Mouse (Mus musculus) R1 (cell line): Measurements from ENCODE around the gene Znhit1.
"Not testable (repeated sequence)": the region's sequence is repeated elsewhere in the genome, so short reads cannot be mapped to it uniquely, and the experiment has no call there.

Experiments used
- DNase-seq: peaks from one replicate; pipeline ENCODE4 v3.0.0-alpha.2; 2018; ENCODE audit warnings: low read depth, low spot score

The Znhit1 gene

DNA sequence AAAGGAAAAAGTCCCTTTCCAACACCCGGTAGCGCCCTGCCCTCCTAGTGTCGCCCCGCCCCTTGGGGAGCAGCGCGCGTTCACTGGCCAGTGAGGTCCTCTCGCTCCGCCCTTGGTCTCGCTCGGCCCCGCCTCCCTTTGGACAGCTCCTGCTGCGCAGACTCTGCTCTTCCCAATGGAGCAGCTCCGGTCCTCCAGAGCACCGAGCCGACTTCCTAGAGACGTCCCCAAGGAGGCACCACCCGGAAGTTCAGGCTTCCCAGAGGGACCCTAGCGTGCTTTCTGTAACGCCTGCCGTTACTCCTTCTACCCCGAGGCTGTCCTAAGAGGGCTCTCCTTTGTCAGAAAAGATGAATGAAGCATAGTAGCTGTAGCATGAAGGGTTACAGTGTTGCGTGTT, 34.8 kb downstream of the Znhit1 start, which contains the start of gene Fis1:
Gene Fis1, plus strand, starts transcription at position 261 of the 400 bp plus-strand sequence.
- peak; percentile 99 for DNase-seq

DNA sequence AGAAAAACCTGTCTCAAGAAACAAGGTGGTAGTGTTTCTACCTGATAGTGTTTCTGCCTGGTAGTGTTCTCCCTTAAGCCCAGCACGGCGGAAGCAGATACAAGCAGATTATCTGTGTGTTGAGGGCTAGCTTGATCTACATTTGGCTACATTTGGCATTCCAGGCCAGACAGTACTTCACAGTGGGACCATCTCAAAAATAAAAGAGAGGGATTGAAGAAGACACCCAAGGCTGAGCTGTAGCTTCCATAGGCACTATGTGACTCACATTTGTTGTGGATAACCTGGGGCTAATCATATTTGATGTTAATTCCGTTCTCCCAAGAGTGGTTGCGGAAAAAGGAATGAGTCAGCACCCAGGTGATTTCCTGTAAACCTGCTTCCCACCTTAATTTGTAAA, 35.7 kb downstream of the Znhit1 start:
- DNase-seq = peak; percentile 81

- peak; percentile 71 for DNase-seq
Observed at GRCm38 (mm10) chr5:136950521-136950920, 37.3 kb downstream of the Znhit1 start.

- peak; percentile 58 for DNase-seq
Observed at GRCm38 (mm10) chr5:136949551-136950336, 38.1 kb downstream of the Znhit1 start.

DNA sequence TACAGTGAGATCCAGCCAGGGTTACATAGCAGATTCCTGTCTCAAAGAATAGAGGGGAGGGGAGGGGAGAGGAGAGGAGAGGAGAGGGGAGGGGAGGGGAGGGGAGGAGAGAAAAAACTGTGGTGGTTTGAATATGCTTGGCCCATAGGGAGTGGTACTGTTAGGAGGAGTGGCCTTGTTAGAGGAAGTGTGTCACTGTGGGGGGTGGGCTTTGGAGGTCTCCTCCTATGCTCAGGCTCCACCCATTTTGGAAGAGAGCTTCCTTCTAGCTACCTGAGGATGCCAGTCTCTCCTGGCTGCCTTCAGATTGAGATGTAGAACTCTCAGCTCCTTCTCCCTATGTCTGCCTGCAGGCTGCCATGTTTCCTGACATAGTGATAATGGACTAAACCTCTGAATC, 39.9 kb downstream of the Znhit1 start:
- DNase-seq = peak; percentile 93

- no peak for DNase-seq
Observed at GRCm38 (mm10) chr5:136945084-136945483, 42.7 kb downstream of the Znhit1 start.

- DNase-seq = peak; percentile 53
Observed at GRCm38 (mm10) chr5:136943382-136943781, 44.4 kb downstream of the Znhit1 start.

GRCm38 (mm10) chr5:136942781-136943180, 45.0 kb downstream of the Znhit1 start:
- DNase-seq = no peak

GRCm38 (mm10) chr5:136940845-136941560, 46.8 kb downstream of the Znhit1 start:
- peak; percentile 90 for DNase-seq

GRCm38 (mm10) chr5:136940029-136940428, 47.8 kb downstream of the Znhit1 start:
- DNase-seq = not testable (repeated sequence)

DNA sequence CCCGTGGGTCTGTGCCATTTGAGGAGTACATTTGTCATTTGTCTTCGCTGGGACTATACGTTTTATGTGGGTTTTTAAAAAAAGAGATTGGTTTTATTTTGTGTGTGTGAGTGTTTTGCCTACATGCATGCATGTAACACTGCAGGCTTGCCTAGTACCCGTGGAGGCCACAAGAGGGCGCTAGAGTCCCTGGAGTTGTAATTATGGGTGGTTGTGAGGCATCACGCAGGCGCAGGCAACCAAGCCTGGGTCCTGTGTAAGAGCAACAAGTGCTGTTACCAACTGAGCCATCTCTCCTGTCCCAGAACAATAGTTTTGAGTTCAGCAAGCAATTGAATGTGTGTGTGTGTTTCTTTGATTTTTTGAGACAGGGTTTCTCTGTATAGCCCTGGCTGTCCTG, 48.5 kb downstream of the Znhit1 start:
- DNase-seq = peak; percentile 92

DNA sequence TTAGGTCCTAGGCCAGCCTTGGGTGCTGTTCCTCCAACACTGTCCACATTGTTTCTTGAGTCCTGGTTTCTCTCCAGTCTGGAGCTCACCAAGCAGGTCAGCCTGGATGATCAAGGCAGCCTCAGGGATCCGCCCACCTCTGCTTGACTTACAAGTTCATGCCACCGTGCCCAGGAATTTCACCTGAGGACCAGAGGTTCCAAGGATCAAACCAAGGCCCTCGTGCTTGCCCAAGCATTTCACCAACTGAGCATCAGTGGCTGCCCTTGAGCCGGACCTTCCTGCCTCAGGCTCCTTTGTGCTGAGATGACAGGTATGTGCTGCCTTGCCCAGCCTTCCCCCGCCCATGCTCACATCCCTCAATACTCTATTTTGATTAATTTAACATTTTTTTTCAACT, 50.2 kb downstream of the Znhit1 start:
- no peak for DNase-seq

DNA sequence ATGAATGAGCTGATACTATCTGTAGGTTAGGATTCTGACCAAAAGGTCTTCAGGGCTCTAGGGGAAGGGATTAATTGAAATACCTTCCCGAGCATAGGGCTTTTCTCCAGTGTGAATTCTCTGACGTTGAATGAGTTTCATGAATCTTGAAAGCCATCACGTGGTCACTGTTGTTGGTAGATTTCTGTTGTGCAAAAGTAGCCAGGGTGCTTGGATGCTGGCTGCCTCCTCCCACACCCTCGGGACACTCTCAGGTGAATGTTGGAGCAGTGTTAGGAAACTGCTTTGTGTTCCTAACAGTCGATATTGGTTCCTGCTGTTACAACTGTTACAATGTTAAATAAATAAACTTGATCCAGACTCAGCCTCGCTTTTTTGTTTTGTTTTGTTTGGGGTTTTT, 51.1 kb downstream of the Znhit1 start:
- DNase-seq = no peak

DNA sequence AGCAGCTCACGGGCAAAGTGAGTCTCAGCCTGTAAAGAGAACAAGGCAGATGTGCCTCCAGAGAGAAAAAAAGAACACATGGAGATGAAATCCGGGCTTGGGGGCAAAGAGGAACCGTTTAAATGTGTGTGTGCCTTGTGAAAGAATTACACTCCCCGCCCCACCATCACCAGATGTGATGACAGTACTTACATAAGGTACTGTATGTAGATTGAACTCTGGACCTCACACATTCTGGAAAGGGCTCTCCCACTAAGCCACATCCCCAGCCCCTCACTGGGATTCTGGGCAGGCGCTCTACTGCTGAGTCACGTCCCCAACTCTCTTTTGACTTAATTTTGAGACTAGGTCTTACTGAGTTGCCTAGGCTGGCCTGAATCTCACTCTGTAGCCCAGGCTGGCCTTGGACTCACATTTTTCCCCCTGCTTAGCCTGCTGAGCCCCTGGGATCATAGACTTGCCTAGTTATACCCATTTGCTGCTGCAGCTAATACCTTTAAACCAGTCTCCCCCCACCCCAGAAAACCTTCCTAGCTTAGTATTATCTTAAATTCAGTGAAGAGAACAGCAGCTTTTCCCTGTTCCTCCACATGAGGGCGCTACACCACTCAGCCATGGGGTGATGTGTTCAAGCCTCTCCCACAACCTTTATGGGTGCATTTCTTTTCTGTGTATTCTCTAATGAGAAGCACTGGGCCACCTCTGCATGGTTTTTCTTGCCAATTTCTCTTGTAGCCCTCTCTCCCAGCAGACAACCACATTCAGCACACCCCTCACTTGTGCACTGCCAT, 51.7 kb downstream of the Znhit1 start:
- DNase-seq = peak; percentile 83

DNA sequence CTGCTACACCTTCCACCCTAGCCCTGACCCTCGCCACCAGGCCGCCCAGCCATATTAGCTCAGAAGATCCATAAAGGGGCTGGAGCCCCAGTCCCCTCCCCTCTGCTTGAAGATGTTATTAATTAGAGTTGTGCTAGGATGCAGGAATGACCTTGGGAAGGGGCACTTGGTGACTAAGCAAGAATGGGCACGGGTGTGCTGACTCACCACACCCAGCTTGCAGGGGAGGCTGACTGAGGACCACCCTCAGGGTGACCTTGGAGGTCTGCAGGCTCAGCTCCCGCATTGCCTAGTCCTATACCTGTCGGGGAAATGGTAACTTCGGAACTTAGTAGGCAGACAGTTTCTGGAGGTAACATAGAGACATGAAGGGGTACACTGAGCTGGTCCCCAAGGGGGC, 53.9 kb downstream of the Znhit1 start:
- DNase-seq = peak; percentile 69

DNA sequence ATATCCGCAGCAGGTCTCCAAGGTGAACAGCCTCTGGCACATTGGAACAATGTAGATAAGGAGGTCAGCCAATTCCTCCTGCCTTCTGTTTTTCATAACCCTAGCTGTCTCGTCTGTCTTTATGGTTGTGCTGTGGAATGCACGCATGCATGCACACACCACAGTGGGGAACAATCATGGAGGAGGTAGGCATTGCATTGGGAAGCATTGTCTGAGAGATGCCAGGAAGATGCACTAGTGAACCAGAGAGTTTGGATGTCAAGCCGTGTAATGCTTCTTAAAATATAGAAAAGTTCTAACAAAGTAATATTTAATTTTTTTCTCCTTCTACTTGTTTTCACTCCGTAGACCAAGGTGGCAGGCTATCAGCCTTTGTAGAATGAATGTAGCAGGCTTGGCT, 54.9 kb downstream of the Znhit1 start:
- DNase-seq = no peak
